Mouse (Mus musculus) neutrophil, adult 5-6 weeks (primary cell): Measurements from ENCODE around the gene Cd9. TPM values are rescaled to one million over a fixed set of nuclear protein-coding genes. Genes with fewer than 3 reads are reported as not detected.
"Not testable (repeated sequence)": the region's sequence is repeated elsewhere in the genome, so short reads cannot be mapped to it uniquely, and the experiment has no call there.

Source experiments
- ATAC-seq: fragments of 151-379, 151-347 bp; 2 replicates; pipeline ENCODE4 v1.8.0; 2017; ENCODE audit warnings: mild to moderate bottlenecking, moderate TSS enrichment; ENCODE audit not compliant: insufficient number of reproducible peaks, poor library complexity, low FRiP score, severe bottlenecking; ENCODE audit errors: extremely low read depth
- total RNA-seq: library from RNA; stranded (forward); fragments of 200-1000 nt; gene quantifications from 2 replicates; pipeline ENCODE4 v1.2.3, GENCODE M21; 2017

The Cd9 gene
- total RNA-seq, 1 experiment from 2014 or later, result 199 TPM

DNA sequence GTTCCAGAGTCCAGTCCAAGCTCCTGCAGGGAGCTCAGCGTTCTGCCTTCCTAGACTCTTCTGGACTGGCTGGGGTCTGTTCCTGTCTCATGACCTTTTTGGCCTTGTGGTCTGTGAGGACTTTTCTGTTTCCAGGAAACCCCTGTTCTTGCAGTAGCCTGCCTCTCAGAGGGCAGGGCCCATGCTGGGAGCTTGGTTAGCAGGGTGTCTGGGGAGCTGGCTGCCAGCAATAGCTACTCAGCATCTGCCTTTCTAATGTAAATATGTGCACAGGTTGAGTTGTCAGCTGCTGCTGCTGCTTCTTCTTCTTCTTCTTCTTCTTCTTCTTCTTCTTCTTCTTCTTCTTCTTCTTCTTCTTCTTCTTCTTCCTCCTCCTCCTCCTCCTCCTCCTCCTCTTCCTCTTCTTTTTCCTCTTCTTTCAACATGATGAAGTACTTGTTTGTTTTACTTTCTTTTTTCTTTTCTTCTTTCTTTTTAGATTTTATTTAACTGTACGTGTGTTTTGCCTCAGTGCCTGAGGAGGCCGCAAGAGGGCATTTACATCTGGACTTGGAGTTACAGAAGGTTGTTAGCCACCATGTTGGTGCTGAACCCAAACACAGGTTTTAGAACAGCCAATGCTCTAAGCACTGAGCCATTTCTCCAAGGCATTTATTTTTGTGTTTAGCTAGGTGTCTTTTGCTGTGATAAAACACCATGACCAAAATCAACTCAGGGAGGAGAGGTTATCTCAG is 10.2 kb upstream of the Cd9 start:
- ATAC-seq, result no peak

DNA sequence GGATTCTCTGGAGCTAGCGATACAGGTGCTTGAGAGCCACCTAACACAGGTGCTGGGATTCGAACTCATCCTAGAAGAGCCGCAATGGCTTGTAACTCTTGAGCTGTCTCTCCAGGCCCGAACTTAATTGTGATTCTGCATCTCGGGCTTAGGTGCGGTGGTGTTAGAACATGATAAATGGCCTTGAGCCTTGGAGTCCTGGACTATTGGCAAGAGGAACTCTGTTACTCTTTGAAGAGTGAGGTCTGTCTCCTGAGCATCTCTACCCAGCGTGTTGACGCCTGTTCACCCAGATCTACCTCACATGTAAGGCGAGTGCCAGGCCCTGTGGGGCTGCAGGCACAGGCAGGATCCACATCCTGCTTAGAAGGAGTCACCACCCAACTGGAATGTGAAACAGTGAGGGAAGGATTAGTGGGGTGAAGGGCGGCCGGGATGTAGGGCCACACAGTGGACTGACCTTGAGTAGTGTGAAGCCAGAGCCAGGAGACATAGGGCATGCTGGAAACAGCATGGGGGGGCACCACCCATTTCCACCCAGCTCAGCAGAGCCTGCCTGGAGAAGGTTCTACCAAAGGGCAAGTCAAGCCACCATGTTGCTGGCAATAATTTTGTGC is 8.7 kb upstream of the Cd9 start:
- no peak for ATAC-seq

DNA sequence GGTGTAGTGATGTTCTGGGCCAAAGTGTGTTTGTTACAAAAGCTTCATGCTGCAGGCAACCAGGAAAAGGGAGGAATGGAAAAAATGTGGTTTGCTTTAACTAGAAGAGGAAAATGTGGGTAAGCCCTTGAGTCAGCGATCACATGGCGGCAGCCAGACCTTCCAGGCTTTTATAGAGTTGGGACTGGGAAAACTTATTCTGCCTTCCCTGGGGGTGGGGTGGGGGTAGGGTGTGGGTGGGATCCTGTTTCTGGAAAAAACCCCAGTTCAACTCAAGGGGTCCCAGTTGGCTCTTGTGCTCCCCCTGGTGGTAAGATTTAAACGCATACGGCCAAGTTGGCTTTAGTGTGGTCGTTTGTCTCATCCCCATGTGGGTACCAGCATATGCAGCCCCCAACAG is 3.5 kb upstream of the Cd9 start:
- ATAC-seq, result no peak

DNA sequence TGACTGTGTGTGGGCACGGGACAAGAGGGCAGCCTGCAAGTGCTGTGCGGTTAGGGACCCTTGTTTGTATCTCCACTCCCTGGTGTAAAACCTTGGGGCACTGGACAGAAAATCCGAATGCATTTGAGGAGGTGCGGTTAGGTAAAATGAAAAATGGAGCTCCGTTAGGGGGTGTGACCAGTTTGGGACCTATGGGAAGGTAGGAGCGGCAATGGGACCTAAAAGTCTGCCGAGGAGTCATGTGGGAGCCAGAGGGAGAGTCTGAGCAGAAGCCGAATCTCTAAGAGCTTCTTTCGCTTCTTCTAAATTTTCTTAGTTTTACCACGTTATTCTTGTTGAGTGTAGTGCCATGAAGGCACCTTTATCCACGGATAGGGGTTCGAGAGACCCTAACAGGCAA is 1.8 kb upstream of the Cd9 start:
- ATAC-seq, result no peak

DNA sequence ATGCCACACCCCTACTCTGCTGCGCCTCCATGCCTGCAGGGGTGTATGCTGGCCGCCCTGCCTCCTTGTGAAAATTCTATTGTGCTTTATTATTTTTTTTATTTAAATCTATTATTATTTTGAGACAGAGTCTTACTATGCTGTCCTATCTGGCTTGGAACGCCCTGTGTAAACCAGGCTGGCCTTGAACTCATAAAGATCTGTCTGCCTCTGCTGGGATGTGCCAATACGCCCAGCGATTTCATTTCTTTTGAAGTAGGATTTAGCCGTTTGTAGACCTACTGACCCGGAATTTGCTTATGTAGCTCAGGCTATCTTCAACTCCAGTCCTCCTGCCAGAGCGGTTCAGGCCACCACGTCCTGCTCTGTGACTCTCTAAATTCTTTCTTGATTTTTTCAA is 770 bp upstream of the Cd9 start:
- ATAC-seq, result no peak

DNA sequence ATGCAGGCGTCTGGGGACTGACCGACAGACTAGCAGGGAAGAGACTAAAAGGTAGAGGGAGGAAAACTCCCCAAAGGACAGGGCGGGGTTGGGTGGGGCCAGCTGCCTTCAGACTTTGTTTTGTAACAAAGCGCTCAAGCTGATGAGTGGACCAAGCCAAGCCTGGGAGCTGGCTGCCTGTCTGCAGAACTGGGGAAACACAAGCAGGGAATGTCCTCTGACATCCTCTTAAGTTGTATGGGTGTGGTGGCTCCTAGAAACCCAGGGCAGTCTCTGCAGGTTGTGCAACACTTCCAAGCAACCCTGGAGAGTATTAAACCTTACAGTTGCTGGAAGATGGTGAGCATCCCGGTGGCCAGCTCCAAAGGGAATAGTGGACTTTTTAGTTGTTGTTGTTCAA is 1.4 kb downstream of the Cd9 start:
- ATAC-seq, result no peak

DNA sequence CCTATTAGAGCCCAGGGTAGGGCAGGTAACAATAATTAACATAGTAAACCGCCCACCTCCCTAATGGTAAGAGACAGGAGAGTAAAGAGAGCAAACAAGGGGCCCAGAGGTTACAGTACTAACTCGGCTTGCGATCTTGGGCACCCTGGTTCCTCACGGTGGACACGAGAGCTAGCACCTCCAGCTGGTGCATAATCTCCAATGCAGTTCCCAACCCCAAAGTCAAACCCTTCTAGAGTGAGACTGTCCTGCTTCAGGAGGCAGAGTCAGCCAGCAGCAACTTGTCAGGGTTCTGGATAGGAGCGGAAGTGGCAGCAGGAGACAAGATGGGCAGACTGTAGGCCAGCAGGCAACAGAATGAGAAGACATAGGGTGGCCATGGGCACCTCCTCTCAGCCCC is 1.9 kb downstream of the Cd9 start:
- ATAC-seq, result no peak

DNA sequence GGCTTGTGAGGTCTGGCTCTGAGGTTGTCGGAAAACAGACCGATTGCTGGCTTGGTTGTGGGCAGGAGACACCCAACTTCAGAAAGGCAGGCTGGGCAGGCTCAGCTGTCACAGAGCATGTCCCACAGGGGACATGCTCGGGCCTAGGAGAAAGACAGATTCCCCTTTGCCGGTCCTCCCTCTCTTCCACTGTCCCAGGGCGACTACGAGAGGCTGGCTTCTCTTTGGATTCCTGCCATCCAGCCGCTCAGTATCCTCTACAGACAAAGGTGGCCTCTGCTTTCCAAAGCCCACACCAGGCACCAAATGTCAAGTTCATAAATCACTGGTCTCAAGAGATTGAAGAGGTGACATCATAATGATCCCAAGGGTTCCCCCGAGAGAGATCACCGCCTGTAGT is 2.6 kb downstream of the Cd9 start:
- ATAC-seq, result no peak

DNA sequence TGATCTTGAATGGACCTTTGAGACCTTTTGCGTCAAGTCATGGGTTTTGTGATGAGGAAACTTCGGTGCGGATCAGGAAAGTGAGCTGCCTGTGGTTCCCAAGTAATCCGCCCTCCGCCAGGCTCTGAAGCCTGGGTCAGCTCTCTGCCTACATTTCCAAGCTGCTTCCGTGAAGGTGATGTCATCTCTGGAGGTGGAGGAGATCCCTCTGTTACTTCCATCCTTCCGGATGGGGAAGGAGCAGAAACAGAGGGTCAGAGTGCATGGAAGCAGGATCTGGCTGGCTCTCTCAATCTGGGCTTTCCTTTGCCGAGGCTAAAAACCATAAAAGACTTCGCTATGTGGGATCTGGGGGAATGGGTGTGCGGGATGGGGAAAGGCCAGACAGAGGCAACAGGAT is 3.2 kb downstream of the Cd9 start:
- no peak for ATAC-seq

DNA sequence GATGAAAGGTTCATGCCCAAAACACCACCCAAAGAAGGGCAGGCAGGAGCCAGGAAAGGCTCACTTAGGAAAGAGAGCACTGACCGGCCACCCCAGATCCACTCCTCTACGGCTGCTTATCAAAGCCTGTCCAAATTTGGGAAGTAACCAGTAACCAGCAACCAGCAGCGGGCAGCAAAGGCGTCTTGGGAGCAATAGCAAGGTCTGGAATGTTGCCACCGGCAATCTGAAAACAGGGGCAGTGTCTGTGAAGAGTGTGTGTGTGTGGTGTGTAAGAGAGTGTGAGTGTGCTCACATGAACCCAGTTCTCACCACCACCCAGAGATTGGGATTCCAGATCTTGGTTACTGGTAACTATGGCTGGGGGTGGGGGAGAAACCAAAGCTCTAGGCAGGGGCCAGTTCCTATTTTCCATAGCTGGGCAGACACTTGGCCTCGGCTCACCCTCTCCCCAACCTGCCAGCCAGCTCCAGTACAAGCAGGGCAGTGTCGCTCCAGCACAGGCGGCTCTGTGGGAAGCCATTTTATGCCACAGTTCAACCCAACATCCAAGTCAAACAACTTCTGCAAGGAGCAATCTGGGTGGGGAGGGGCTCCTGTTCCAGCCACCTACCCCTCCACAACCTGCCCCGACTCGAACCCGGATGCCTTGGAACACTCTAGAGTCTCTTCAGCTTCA is 4.6 kb downstream of the Cd9 start:
- ATAC-seq, result no peak

DNA sequence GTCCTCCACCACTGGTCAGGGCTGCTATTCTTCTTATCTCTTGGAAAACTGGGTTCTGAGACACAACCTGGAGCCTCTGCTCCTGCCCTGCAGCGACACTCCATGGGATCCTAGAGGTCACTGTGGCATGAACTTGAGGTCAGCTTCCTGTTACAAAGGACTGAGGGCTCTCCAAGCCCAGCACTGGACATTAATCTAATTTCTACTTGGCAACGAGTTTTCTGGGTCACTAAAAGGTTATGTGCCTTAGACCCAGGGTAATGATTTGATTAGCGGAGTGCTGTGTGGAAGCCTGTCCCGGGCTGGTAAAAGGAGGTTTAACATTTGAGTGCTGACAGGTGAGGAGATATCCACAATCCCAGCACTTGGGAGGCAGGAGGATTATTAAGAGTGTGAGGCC is 9.0 kb downstream of the Cd9 start:
- no peak for ATAC-seq

DNA sequence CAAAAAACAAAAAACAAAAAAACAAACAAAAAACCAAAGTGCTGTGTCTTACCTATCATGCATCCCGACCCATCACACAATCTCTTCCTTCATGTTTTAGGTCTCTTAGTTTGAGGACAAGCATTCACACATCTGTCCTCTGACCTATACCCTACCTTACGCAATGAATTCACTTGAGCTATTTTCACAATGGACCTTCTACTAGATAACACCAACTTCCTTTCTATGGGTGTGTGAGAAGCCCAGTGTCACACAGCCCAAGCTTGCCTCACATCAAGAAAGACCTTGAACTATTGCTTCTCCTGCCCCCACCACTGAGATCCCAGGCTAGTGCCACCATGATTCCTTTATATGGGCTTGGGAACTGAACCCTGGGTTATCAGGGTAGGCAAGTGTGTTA is 9.9 kb downstream of the Cd9 start:
- ATAC-seq, result peak; percentile 26; the same call in 1 of the 2 replicates

DNA sequence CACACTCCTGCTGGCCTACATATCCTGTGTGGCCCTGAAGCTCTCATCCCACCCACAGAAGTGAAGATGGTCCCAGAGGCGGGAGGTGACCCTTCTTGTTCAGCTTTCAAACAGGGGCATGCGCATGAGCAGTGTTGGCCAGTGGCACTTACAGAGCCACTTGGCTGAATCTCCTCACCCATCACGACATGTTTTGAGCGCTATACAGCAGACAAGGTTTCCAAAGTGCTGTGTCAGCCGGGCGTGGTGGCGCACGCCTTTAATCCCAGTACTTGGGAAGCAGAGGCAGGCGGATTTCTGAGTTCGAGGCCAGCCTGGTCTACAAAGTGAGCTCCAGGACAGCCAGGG is 10.3 kb downstream of the Cd9 start:
- ATAC-seq, result not testable (repeated sequence)

DNA sequence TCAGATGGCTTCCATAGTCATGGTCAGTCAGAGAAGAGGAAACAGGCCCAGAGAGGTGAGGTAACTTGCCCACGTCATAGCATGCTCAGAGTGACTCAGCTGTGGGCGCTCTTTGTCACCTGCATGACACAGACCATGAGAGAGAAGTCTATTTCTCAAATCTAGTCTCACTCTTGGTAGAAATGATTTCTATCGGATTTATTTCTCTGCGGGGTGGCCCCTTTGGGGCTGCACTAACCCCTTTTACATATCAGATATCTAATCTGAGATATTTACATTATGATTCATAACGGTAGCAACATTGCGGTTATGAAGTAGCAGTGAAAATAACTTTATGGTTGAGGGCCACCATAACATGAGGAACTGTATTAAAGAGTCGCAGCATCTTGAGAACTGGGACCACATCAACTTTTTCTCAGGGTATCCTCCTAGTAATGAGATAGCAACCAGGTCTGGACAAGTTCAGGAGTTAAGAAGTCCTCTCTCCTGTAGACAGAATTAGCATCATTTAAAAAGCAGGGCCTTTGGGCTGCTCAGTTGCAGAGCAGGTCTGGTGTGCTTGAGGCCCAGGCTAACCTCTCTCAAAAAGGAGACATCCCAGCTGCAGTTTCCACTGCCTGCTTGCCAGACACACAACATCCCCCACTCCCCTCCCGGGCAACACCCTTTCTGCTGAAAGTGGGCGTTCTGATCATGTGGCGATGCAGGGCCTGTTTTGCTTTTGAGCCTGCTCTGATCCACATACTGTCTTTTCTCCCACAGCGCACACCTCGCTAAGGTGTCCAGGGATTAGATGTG is 10.9 kb downstream of the Cd9 start:
- ATAC-seq, result peak; percentile 80

DNA sequence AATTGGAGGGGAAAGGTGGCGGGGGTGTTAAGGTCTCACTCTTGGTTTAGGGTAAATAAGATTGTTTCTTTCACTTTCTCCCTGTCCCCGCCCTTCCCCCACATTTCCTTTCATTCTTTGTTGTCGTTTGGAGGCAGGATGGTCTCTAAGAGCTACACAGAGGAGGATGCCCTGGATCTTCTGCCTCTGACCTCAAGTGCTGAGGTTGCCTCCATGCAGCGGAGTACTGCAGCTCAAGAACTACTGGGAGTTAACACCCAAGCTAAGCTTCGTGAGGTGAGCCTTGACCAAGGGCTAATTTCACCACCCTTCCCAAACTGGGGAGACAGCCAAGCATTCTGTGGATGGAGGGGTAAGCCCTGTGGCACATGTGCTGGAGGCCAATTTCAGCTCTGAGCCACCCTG is 12.2 kb downstream of the Cd9 start:
- ATAC-seq, result no peak

DNA sequence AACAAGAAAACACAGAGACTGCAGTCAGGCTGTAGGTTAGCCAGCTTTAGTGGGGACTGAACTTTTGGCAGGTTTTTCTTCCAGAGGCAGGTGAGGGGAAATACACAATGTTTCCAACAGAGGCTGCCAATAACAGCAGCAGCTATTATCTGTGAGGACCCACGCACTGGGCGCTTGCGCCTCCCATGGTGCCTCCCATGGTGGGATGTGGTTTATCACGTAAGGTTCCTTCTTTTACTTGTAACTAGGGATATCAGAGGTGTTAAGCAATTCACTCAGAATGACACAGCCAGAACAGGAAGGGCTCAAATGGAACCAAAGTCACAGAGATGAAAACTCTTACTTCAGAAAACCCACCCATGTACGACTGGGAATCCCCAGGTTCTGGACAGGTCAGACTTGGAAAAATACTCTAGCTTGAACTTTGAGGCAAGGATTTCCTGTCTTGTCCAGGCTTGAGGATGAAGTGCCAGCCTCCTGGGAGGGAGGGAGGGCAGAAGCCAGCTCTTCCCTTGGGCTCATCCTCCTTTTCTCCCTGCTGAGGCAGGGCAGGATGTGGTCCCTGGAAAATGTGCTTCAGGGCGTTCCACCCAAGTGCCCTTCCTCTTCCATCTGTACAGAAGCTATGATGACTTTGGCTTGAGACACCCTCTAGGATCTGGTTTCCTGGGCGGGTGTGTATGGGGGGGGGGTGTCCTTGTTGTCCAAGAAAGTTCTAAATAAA is 12.8 kb downstream of the Cd9 start:
- peak; percentile 27; the same call in 1 of the 2 replicates for ATAC-seq

DNA sequence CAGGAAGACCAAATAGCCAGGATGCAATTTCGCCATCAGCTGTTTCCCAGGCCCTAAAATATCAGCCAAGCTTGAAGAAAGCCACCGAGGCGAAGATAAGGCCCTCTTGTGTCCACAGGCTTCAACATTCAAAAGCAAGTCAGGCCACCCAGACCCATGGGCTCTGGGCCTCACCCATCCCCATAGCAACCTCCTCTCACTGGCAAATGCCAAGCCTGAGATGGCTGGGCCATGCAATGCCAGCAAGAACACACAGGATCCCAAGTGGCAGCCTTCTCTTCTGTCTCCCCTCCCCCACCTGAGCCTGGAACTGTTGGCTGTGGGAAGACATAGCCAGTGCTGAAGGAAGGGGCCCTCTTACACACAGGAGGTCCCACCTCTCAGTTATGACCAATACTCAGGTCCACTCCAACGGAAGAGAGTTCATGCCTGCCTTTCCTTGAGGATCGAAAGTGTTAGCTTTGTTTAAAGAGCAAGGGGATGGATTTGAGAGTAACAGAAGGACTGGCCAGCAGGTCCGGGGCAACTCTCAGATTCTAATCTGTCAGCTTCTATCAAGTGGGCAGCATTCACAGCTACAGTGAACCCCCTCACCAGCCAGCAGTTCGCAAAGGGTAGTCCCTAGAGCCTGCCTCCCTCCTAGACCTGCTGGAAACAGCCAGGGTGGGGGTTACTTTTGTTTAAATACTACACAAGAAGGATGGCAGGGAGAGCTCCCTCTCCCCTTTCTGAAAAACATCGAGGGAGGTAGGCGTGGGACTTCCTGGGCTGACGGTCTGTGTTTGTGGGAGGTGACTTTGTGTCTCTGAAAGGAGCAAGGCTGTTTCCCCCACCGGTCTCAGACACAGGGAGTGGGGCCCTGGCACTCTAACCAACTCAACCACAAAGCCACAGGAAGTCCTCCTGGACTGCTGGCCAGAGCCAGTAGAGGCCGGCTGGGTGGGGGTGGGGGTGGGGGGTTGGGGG is 13.9 kb downstream of the Cd9 start:
- ATAC-seq, result peak; percentile 45

DNA sequence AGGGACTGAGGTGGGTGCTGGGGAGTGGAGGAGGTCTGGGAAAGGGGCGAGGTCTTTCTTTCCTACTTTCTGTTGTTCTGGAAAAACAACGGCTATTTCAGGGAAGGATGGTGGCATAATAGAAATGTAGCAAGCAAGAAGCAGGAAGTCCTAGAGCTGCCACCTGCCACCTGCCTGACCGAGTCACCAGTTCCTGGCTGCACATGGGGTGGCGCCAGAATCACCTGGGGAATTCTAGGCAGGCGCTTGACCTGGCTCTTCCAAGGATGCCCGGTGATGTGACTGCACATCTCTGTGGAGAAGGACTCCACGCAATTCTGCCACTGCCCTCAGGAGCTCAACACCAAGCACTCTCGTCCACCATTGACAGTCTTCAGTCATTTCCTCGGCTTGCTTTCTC is 15.2 kb downstream of the Cd9 start:
- ATAC-seq, result no peak
